Mouse (Mus musculus) kidney, postnatal 0 days (tissue): ENCODE results near the gene Camkmt. TPM values are rescaled to one million over a fixed set of nuclear protein-coding genes. Genes with fewer than 3 reads are reported as not detected.

Experiments
- ATAC-seq: fragments of 200-750 bp; cut with Nextera tagmentation; replicated peaks from 2 replicates; pipeline ENCODE4 v1.8.0; 2017; ENCODE audit warnings: low read depth, moderate number of reproducible peaks, moderate TSS enrichment, moderate library complexity; ENCODE audit not compliant: low FRiP score
- DNase-seq: peaks from one replicate; pipeline ENCODE4 v3.0.0-alpha.2; 2016; ENCODE audit warnings: low spot score
- H3K27ac ChIP-seq: fragments of 300-500 bp; sonication (generic); 2 replicates; pipeline ENCODE4 v1.5.1; 2014; ENCODE audit warnings: mild to moderate bottlenecking
- H3K27me3 ChIP-seq: fragments of 300-500 bp; sonication (generic); 2 replicates; pipeline ENCODE4 v1.6.1; 2014; ENCODE audit warnings: low read length, mixed read lengths; ENCODE audit not compliant: insufficient read depth
- H3K36me3 ChIP-seq: fragments of 300-500 bp; sonication (generic); 2 replicates; pipeline ENCODE4 v1.6.1; 2014; ENCODE audit warnings: low read length, mixed read lengths; ENCODE audit not compliant: insufficient read depth
- H3K4me1 ChIP-seq: fragments of 300-500 bp; sonication (generic); replicated peaks from 2 replicates; pipeline ENCODE4 v1.6.1; 2014; ENCODE audit warnings: antibody characterized with exemption, low read length, mixed read lengths; ENCODE audit not compliant: insufficient read depth
- H3K4me2 ChIP-seq: fragments of 300-500 bp; sonication (generic); 2 replicates; pipeline ENCODE4 v1.6.1; 2014; ENCODE audit warnings: mild to moderate bottlenecking, low read length, moderate library complexity, mixed read lengths
- H3K4me3 ChIP-seq: fragments of 300-500 bp; sonication (generic); replicated peaks from 2 replicates; pipeline ENCODE4 v1.5.1; 2014; ENCODE audit warnings: low read depth, low read length
- H3K9ac ChIP-seq: fragments of 300-500 bp; sonication (generic); 2 replicates; pipeline ENCODE4 v1.6.1; 2014; ENCODE audit warnings: low read depth, low read length
- H3K9me3 ChIP-seq: fragments of 300-500 bp; sonication (generic); replicated peaks from 2 replicates; pipeline ENCODE4 v1.6.1; 2016; ENCODE audit warnings: low read length, inconsistent platforms, mixed read lengths
- CTCF ChIP-seq: IDR thresholded peaks from 2 replicates; pipeline ENCODE4 v1.5.1; 2016; ENCODE audit warnings: antibody characterized with exemption, low read depth, mild to moderate bottlenecking, moderate library complexity
- WGBS: fragments of 180-500 bp; shearing (Covaris S2); extraction: QIAGEN DNeasy Blood & Tissue Kit; methylation state at CpG from one replicate; pipeline ENCODE4 v1.1.7; 2014; 5-methylcytosine and 5-hydroxymethylcytosine counted together
- polyA plus RNA-seq: library from polyadenylated mRNA; unstranded; fragments of >200 nt; fragmentation: Nextera tagmentation; extraction: Ambion mirVana; gene quantifications from 2 replicates; pipeline ENCODE4 v1.2.1, GENCODE M21; 2015

Camkmt gene
- polyA plus RNA-seq, 1 experiment from 2014 or later: 14.4 TPM

DNA sequence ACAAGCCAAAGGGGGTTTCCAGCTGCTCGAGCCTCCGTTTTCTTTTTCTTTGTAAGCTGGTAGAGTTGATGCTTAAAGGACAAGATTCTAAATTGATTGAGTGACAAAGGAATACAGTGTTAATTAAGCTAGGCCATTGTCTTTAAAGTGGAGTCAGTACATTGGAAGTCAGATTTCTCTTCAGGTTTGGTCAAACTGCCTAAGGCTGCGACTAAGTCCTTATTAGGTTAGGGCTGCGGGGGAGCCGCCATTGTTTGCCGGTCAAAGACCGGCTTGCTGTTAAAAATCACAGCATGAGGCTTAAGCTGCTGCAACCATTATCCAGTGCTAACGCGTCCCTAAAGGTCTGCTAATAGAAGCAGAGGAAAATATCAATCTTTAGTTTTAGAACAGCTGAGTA lies 166.6 kb downstream of the Camkmt start:
- Histone ChIP-seq H3K36me3 (no peaks in the 10 kb centered on the region), H3K27ac (no peak overlapping the region), H3K27me3 (no peaks in the 10 kb centered on the region), H3K9me3 (no peaks in the 10 kb centered on the region), H3K4me3 (no peak overlapping the region), H3K4me1 (no peaks in the 10 kb centered on the region), H3K9ac (no peak overlapping the region), H3K4me2 (no peak overlapping the region)
- 30% methylated on average over 9 of the region's 9 CpGs for WGBS
- DNase-seq (peak; percentile 3), ATAC-seq (no peak)
- TF ChIP-seq CTCF: no peak

DNA sequence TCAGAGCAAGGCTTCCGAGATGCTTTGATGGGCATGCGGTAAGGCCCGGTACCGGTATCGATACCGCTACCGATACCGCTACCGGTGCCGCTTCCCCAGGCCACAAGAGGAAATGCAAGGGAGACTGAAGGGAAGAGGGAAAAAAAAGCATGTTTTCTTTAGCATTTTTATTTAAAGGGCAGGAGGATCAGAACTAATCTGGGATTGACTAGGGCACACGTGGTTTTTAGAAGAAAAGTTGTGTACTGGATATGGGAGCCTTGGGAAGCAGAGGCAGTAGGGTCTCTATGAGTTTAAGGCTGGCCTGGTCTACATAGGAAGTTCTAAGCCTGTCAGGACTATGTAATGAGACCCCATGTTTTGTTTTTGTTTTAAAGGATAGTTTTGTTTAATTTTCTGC lies 167.0 kb downstream of the Camkmt start:
- H3K9me3 ChIP-seq: no peaks in the 10 kb centered on the region
- H3K4me1 ChIP-seq: no peaks in the 10 kb centered on the region
- H3K9ac ChIP-seq: no peak overlapping the region
- ATAC-seq (no peak), DNase-seq (no peak)
- no peaks in the 10 kb centered on the region for H3K36me3 ChIP-seq
- no peak overlapping the region for H3K27ac ChIP-seq
- 80% methylated on average over 11 of the region's 11 CpGs for WGBS
- no peak overlapping the region for H3K4me2 ChIP-seq
- H3K27me3 ChIP-seq: no peaks in the 10 kb centered on the region
- H3K4me3 ChIP-seq: no peak overlapping the region
- TF ChIP-seq CTCF: no peak

DNA sequence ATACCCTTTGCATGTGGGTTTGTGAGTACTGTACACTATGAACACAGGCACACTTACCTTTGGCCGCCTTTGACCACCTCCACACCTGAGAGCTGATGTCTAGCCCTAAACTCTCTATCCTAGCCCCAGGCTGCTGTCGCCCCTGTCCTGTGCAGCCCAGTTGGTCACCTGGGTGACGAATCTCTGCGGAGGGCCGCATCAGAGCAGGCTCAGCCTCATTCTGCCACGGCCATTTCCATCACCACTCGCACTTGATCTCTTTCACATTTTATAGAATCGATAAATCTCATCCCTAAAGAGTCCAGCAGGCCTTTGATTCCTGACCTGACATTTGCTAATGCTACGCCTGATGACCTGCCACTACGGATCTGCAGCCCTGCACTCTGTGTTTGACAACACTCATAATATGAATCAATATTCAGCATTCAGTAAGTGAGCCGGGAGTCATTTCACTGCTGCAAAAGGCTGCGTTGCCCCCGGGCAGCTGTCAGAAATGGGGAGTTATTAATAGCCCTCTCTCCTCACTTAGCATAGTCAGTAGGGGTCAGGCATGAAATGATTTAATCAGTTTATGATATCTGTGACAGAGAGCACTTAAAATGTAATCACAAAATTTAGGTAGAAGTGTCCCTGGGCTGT lies 168.5 kb downstream of the Camkmt start:
- Histone ChIP-seq H3K4me2 (no peak overlapping the region), H3K9ac (no peak overlapping the region), H3K4me3 (no peak overlapping the region), H3K27ac (no peak overlapping the region), H3K9me3 (no peaks in the 10 kb centered on the region), H3K36me3 (no peaks in the 10 kb centered on the region), H3K27me3 (no peaks in the 10 kb centered on the region), H3K4me1 (no peaks in the 10 kb centered on the region)
- ATAC-seq (no peak), DNase-seq (no peak)
- no peak for TF ChIP-seq CTCF
- WGBS: 81% methylated on average over 13 of the region's 13 CpGs

GRCm38 (mm10) chr17:85266831-85267422 lies 176.6 kb downstream of the Camkmt start:
- Histone ChIP-seq H3K4me3 (no peak overlapping the region), H3K36me3 (no peaks in the 10 kb centered on the region), H3K9me3 (no peaks in the 10 kb centered on the region), H3K9ac (no peak overlapping the region), H3K27me3 (no peaks in the 10 kb centered on the region), H3K4me2 (no peak overlapping the region), H3K4me1 (no peaks in the 10 kb centered on the region), H3K27ac (no peak overlapping the region)
- no peak for DNase-seq
- ATAC-seq: no peak
- WGBS: 79% methylated on average over 12 of the region's 12 CpGs
- no peak for TF ChIP-seq CTCF

DNA sequence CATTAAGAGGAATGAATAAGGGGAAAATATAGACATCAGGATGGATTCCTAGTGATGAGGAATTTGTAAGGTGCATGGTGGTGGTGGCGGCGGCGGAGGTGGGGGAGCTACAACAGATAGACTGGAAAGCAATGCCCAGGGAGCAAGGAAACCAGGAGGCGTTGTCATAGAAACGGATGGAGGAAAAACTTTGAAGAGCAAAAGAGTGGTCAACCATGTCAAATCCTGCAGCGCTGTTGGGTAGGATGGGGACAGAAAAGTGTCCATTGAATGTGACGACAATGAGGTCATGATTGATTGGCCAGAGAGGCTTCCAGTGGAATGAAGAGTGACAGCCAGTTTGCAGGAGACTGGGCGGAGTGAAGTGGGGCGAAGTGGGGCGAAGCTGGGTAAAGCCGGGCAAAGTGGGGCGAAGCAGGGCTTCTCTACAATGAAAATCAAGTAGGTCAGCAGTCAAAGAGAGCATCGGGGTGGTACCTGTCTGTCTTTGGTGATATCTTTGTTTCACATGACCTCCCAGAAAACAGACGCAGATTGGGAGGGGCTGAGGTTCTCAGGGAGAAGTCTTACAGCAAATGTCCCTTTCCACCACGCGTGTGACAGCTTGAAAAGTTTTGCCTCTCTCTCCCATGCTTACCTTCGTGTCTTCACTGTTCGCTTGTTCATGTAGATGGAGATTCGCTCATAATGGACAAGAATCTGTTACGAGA lies 181.3 kb downstream of the Camkmt start:
- Histone ChIP-seq H3K4me2 (no peak overlapping the region), H3K27ac (no peak overlapping the region), H3K4me1 (no peaks in the 10 kb centered on the region), H3K4me3 (no peak overlapping the region), H3K9ac (no peak overlapping the region), H3K27me3 (no peaks in the 10 kb centered on the region), H3K36me3 (no peaks in the 10 kb centered on the region), H3K9me3 (no peaks in the 10 kb centered on the region)
- TF ChIP-seq CTCF: no peak
- ATAC-seq: no peak
- WGBS: 85% methylated on average over 20 of the region's 20 CpGs
- DNase-seq: no peak

GRCm38 (mm10) chr17:85279720-85280119 lies 189.4 kb downstream of the Camkmt start:
- Histone ChIP-seq H3K36me3 (no peaks in the 10 kb centered on the region), H3K4me3 (no peak overlapping the region), H3K4me1 (no peaks in the 10 kb centered on the region), H3K27ac (no peak overlapping the region), H3K27me3 (no peaks in the 10 kb centered on the region), H3K9ac (no peak overlapping the region), H3K9me3 (no peaks in the 10 kb centered on the region), H3K4me2 (no peak overlapping the region)
- DNase-seq (no peak), ATAC-seq (no peak)
- 69% methylated on average over 7 of the region's 7 CpGs for WGBS
- no peak for TF ChIP-seq CTCF
